Mouse (Mus musculus) brown adipose tissue, adult 24 weeks (tissue): ENCODE measurements around the gene Ush2a. TPM values are rescaled to one million over a fixed set of nuclear protein-coding genes. Genes with fewer than 3 reads are reported as not detected.

Experiments used
- H3K27ac ChIP-seq: fragments of 200-500 bp; replicated peaks from 2 replicates; pipeline ENCODE4 v1.5.1; 2012; ENCODE audit warnings: low read depth, mild to moderate bottlenecking, low read length
- H3K4me1 ChIP-seq: fragments of 200-500 bp; 2 replicates; pipeline ENCODE4 v1.6.1; 2012; ENCODE audit warnings: low read length, mixed read lengths; ENCODE audit not compliant: control insufficient read depth, insufficient read depth, insufficient read length
- H3K4me3 ChIP-seq: fragments of 200-500 bp; 2 replicates; pipeline ENCODE4 v1.5.1; 2012; ENCODE audit warnings: low read depth, mild to moderate bottlenecking, low read length, moderate library complexity; ENCODE audit not compliant: insufficient read depth
- polyA plus RNA-seq: library from polyadenylated mRNA; stranded (reverse); fragments of >200 nt; gene quantifications from 2 replicates; pipeline ENCODE4 v1.2.4, GENCODE M21; 2012; ENCODE audit not compliant: missing spikeins, insufficient read depth, insufficient read length

Gene Ush2a
- polyA plus RNA-seq, 1 experiment, result not detected

DNA sequence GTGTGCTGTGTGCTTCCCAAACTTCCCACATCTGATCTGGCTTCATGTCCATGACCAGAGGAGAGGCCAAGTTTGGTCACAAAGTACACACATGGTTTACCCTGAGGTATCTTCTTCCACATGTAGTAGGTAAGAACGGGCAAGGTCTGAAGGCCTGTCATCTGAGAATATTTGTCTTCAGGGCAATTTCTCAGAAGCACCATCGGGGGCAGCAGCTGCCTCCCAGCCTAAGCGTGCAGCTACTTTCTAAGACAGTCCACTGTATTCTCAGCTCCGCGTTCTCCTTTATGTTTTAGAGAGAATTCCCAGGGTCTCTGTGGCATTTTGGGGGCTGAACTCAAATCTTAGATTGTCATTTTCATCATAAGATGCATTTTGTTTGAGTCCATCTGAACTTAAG is 186.1 kb downstream of the Ush2a start:
- no peak overlapping the region for H3K27ac ChIP-seq
- H3K4me3 ChIP-seq, result no peak overlapping the region
- no peaks in the 10 kb centered on the region for H3K4me1 ChIP-seq

- no peaks in the 10 kb centered on the region for H3K4me1 ChIP-seq
- H3K27ac ChIP-seq, result no peak overlapping the region
- no peak overlapping the region for H3K4me3 ChIP-seq
Observed at GRCm38 (mm10) chr1:188456466-188457175, 194.8 kb downstream of the Ush2a start.

GRCm38 (mm10) chr1:188457221-188458008 is 195.6 kb downstream of the Ush2a start:
- Histone ChIP-seq H3K27ac (no peak overlapping the region), H3K4me3 (no peak overlapping the region), H3K4me1 (no peaks in the 10 kb centered on the region)

GRCm38 (mm10) chr1:188461203-188461602 is 199.4 kb downstream of the Ush2a start:
- Histone ChIP-seq H3K27ac (no peak overlapping the region), H3K4me1 (no peaks in the 10 kb centered on the region), H3K4me3 (no peak overlapping the region)

DNA sequence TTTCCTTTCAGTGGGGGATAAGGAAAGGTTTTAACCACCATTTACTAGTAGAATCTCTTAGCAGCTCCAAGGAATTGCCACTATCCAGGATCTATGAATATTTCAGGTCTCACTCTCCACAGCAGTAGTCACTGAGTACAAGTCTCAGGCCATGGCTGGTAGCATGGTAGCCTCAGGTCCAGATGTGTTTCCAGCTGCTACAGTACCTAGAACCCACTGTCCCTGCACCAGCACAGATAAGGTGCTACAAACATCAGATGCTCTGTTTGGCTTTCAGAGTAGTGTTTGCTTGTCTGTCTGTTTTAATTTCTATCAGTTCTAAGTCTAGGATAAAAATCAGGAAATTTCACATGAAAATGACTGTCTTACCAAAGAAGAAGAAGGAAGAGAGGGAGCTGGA is 202.8 kb downstream of the Ush2a start:
- no peak overlapping the region for H3K27ac ChIP-seq
- no peaks in the 10 kb centered on the region for H3K4me1 ChIP-seq
- H3K4me3 ChIP-seq, result no peak overlapping the region

GRCm38 (mm10) chr1:188468371-188468783 is 206.6 kb downstream of the Ush2a start:
- Histone ChIP-seq H3K4me1 (no peaks in the 10 kb centered on the region), H3K4me3 (no peak overlapping the region), H3K27ac (no peak overlapping the region)

DNA sequence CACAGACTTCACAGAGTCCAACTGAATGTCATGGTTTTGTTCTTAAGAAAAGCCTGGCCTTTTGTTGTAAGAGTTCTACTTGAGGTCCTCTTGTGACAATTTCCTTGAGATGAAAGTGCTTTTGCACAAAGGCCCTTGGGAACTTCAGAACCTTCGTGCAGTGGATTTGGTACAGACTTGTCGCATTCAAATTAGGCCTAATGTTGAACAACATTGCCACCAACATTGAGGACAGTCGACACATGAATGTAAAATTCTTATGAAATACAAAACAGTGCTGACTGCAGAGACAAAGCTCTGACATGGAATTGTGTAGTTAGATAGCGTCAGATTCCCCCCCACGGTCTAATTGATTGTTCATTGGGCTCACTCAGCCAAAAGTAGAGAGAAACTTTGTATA is 243.1 kb downstream of the Ush2a start:
- Histone ChIP-seq H3K4me1 (no peaks in the 10 kb centered on the region), H3K4me3 (no peak overlapping the region), H3K27ac (no peak overlapping the region)

DNA sequence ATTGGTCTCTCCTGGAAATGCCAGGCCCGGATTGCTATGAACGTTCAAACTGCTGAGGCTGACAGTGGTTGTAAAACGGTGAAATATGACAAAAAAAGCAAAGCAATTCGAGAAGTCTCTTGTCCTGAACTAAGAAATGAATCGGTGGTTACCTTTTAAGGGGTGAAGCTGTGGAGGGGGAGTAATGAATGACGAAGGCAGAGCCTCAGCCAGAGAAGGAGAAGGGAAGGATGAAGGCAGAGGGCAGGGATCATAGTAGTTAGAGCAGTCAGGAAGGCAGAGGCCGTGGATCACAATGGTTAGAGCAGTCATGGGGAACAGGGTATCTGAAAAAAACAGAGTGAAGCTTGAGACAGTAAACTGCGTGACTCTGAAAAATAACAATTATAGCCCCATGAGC is 257.0 kb downstream of the Ush2a start:
- H3K4me3 ChIP-seq, result no peak overlapping the region
- no peak overlapping the region for H3K27ac ChIP-seq
- H3K4me1 ChIP-seq, result no peaks in the 10 kb centered on the region

- Histone ChIP-seq H3K4me3 (no peak overlapping the region), H3K4me1 (no peaks in the 10 kb centered on the region), H3K27ac (no peak overlapping the region)
Observed at GRCm38 (mm10) chr1:188527451-188527850, 265.6 kb downstream of the Ush2a start.

DNA sequence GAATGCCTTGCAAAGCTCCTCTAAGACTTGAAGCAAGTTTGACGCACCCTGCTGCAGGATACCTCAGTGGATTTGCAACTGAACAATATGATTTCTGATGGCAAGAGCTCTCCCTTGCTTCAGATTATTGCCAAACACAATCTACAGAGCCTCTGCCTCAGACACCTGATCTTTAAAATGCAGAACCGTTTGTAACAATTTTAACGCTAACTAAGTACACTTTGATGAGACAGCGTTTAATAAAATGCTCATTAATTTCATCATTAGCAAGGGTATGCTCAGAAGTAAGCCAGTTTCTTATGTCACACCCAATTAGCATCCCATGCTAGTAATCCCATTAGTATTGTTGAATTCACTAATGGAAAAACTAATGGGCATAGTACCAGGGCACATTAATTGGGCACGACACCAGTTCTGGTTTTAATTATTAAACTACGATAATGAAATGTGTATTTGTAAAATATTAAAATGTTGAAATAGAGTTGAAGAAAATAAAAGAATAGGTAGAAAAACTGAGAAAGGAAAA is 267.8 kb downstream of the Ush2a start:
- Histone ChIP-seq H3K4me1 (no peaks in the 10 kb centered on the region), H3K4me3 (no peak overlapping the region), H3K27ac (no peak overlapping the region)

- H3K4me1 ChIP-seq, result no peaks in the 10 kb centered on the region
- no peak overlapping the region for H3K4me3 ChIP-seq
- H3K27ac ChIP-seq, result no peak overlapping the region
Observed at GRCm38 (mm10) chr1:188537021-188537420, 275.2 kb downstream of the Ush2a start.

DNA sequence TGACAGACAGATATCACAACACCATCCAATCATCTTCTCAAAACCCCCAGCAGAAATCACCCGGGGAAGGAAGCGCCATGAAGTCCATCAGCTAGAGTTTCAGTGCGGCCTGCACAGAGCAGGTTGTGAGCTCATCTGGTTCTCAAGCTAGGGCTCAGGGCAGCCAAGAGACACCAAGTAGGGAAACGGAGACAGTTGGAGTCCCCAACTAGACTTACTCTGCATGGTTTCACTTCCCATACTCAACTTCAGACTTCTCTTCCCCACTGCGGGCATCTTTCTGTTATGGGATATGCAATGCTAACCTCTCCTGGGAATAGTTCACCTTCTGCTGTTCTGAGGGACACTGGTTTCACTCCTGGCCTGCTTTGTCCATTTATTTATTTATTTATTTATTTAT is 277.8 kb downstream of the Ush2a start:
- no peak overlapping the region for H3K4me3 ChIP-seq
- H3K4me1 ChIP-seq, result no peaks in the 10 kb centered on the region
- no peak overlapping the region for H3K27ac ChIP-seq

- Histone ChIP-seq H3K27ac (no peak overlapping the region), H3K4me3 (no peak overlapping the region), H3K4me1 (no peaks in the 10 kb centered on the region)
Observed at GRCm38 (mm10) chr1:188541492-188541891, 279.7 kb downstream of the Ush2a start.

DNA sequence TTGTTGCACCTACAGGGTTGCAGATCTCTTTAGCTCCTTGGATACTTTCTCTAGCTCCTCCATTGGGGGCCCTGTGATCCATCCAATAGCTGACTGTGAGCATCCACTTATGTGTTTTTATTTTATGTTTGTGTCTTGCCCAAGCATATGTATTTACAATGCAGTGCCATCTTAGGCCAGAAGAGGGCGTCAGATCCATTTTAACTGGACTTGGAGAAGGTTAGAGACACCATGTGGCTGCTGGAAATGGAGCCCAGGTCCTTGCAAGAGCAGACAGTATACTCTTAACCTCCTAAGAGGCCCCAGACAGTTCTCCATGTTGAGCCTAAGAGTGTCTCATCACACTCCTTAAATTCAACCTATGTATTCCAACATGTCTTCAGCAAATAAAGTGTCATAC is 281.5 kb downstream of the Ush2a start:
- Histone ChIP-seq H3K27ac (no peak overlapping the region), H3K4me1 (no peaks in the 10 kb centered on the region), H3K4me3 (no peak overlapping the region)

DNA sequence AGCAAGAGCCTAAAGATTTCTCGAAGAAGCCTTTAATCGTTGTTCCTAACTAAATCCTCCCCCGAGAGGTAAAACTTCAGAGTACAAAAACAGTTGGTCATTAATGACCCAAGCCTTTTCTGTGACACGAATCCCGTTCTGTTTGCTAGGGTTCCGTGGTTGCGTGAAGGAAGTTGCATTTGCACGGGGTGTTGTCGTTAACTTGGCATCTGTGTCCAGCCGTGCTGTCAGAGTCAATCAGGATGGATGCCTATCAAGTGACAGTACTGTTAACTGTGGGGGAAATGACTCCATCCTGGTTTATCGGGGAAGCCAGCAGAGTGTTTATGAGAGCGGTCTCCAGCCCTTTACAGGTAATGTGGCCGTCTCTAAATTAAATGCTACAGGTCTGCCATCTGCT is 287.9 kb downstream of the Ush2a start:
- no peaks in the 10 kb centered on the region for H3K4me1 ChIP-seq
- H3K4me3 ChIP-seq, result no peak overlapping the region
- H3K27ac ChIP-seq, result no peak overlapping the region

DNA sequence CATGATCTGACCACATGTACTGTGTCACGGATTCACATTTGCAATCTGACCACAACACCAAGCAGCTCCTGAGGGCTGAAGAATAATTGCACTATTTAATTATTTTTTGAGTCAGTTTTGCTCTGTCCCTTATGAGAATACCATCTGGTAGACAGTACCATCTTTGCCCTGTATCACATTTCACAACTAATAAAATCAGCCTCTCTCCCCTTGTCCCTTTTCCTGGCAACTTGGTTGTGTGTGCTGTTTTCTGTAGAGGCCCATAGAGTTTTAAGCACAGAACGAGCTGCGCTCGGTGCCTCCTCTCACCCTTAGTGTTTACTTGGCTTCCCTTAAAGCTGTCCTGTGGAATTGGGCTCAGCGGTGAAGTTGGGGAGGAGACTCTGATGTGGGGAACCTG is 290.0 kb downstream of the Ush2a start:
- no peak overlapping the region for H3K27ac ChIP-seq
- H3K4me1 ChIP-seq, result no peaks in the 10 kb centered on the region
- no peak overlapping the region for H3K4me3 ChIP-seq
